Mouse (Mus musculus): ENCODE data around the gene Serf2.

GRCm38 (mm10) chr2:121418476-121418875 lies 30.5 kb upstream of the Serf2 start:
- TF ChIP-seq ZC3H11A (IDR thresholded peaks at IDR 0.05; ENCODE audit: borderline replicate concordance, low read depth, low read length): no peak
- no peak for TF ChIP-seq MAFK (IDR thresholded peaks at IDR 0.05; ENCODE audit: insufficient read depth, low read depth, low read length)
- no peak for TF ChIP-seq HCFC1 (IDR thresholded peaks at IDR 0.05; ENCODE audit: borderline replicate concordance, insufficient read depth, low read length)
